Comparison of ENCODE assay signal across 18 mouse cellular contexts in the genomic region with DNA sequence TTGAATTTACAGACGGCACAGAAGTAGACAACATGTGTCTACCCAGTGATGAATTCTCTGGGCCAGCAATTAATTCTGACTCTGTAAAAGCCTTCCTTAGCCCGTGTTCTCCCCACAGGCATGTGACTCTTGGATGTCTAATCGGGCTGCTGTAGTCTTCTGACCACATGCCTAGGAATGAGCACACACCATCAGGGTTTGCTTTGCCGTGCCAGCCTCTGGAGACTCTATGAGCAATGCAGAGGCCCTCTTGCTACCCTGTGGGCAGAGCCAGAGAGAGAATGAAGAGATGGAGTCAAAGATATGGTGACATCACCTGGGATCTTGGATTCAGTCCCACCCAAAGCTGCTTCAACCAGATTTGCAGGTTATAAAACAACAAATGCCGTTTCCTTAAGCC. TPM values are rescaled to one million over a fixed set of nuclear protein-coding genes. Genes with fewer than 3 reads are reported as not detected.
"Had no signal": no experiment of that assay in that cellular context is flagged by ENCODE, and none has a peak within 500 bp of the region (broad histone marks: within the 10 kb centered on the region; RNA-seq: fewer than 3 reads in every experiment).

No protein-coding gene starts in this region.

- H3K9ac ChIP-seq: limb, embryonic 12.5 days; liver, embryonic 13.5 days; liver, postnatal 0 days; lung, embryonic 15.5 days; midbrain, embryonic 12.5 days; neural tube, embryonic 15.5 days; stomach, embryonic 15.5 days had no signal

- H3K27ac ChIP-seq: limb, embryonic 12.5 days; liver, embryonic 13.5 days; lung, embryonic 15.5 days; midbrain, embryonic 12.5 days; neural tube, embryonic 15.5 days; stomach, embryonic 15.5 days had no signal

- H3K27me3 ChIP-seq: liver, embryonic 13.5 days; lung, embryonic 15.5 days; midbrain, embryonic 12.5 days; neural tube, embryonic 15.5 days; stomach, embryonic 15.5 days had no signal

- ATAC-seq: intestine, postnatal 0 days; liver, postnatal 0 days had no signal

- H3K4me2 ChIP-seq: limb, embryonic 12.5 days; liver, embryonic 13.5 days; lung, embryonic 15.5 days; midbrain, embryonic 12.5 days; neural tube, embryonic 15.5 days; stomach, embryonic 15.5 days had no signal

- H3K36me3 ChIP-seq: limb, embryonic 12.5 days; liver, embryonic 13.5 days; lung, embryonic 15.5 days; midbrain, embryonic 12.5 days; neural tube, embryonic 15.5 days; stomach, embryonic 15.5 days had no signal

- H3K4me3 ChIP-seq: limb, embryonic 12.5 days; liver, embryonic 13.5 days; lung, embryonic 15.5 days; midbrain, embryonic 12.5 days; neural tube, embryonic 15.5 days; stomach, embryonic 15.5 days had no signal

- DNase-seq: kidney, adult 8-10 months; kidney, postnatal 25 days; layer of hippocampus, adult 9-11 months; layer of hippocampus, postnatal 36 days; liver; liver, embryonic 13.5 days; liver, postnatal 0 days; lung, postnatal 14 days; retina, postnatal 1 day; right cerebral cortex, postnatal 14 days; thymus, postnatal 36 days had no signal

- H3K9me3 ChIP-seq: limb, embryonic 12.5 days; liver, embryonic 13.5 days; lung, embryonic 15.5 days; midbrain, embryonic 12.5 days; neural tube, embryonic 15.5 days; stomach, embryonic 15.5 days had no signal

- H3K4me1 ChIP-seq: limb, embryonic 12.5 days; liver, embryonic 13.5 days; lung, embryonic 15.5 days; midbrain, embryonic 12.5 days; neural tube, embryonic 15.5 days; stomach, embryonic 15.5 days had no signal

RNA-seq across cellular contexts. Expression of a gene that starts 10.9 kb away (rescaled TPM):
- polyA plus RNA-seq: liver, embryonic 13.5 days; liver, postnatal 0 days had no signal

RNA-seq across cellular contexts. Expression of a gene that starts 54.4 kb away (rescaled TPM):
- polyA plus RNA-seq: liver, embryonic 13.5 days; liver, postnatal 0 days; spleen, adult 2 months had no signal
